Mouse (Mus musculus) mesoderm, embryonic 11.5 days (tissue): ENCODE data around the gene Car6.

Experiments
- DNase-seq: peaks from one replicate; pipeline ENCODE4 v3.0.0-alpha.2; 2012; ENCODE audit warnings: low read depth, low spot score

Car6 gene

DNA sequence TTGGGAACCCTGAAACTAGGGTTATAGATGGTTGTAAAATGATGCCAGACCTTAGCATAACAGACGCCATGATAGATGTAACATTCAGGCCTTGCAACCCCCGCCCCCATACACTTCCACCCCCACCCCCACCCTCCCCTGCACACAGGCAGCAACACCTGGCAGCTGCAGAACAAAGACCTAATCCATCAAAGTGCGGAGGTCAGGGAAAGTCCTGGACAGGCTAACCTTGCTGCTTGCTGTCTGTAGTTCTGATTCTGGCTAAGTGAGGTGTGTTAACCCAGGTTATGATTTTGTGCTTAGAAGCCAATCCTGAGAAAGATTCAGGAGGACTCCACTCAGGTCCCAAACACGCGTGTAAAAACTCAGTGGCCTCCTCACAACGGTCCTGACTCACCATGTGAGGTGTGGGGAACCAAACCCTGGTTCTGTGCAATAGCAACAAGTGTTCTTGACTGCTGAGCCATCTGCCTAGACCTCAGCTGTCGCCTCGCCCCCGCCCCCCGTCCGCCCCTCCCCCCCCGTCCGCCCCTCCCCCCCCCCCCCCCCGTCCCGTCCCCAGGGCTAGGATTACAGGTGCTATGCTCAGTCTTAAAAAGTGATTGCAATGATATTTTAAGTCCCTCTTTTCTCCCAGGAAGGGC, 28.7 kb upstream of the Car6 start:
- DNase-seq, result no peak

DNA sequence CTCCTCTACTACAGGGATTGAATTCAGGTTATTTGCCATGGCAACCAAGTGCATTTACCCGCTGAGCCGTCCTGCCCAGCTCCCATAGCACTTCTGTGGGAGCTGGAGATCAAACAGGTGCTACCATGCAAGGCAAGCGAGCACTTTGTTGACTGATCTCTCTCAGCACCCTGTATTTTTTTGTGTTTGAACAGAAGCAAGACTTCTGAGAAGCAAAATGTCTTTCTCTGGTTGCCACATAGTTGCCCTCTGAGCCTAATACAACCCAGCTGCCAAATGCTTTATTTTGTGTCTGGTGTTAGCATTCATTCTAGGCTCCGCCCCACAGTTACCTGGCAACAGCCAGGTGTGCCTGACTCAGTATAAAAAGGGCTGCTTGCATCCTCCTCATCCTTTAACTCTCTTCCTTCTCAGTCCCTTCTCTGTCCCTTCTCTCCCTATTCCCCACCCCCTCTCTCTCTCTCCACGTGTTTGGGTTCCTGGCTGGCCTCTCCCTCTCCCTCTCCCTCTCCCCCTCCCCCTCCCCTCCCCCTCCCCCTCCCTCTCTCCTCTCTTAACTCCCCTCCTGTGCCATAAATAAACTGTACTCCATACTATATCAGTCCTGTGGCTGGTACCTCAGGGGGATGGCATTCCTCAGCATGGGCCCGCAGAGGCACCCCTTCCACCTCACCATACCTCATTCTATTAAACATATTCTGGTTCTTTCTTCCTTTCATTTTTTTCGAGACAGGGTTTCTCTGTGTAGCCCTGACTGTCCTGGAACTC, 27.6 kb upstream of the Car6 start:
- no peak for DNase-seq

DNA sequence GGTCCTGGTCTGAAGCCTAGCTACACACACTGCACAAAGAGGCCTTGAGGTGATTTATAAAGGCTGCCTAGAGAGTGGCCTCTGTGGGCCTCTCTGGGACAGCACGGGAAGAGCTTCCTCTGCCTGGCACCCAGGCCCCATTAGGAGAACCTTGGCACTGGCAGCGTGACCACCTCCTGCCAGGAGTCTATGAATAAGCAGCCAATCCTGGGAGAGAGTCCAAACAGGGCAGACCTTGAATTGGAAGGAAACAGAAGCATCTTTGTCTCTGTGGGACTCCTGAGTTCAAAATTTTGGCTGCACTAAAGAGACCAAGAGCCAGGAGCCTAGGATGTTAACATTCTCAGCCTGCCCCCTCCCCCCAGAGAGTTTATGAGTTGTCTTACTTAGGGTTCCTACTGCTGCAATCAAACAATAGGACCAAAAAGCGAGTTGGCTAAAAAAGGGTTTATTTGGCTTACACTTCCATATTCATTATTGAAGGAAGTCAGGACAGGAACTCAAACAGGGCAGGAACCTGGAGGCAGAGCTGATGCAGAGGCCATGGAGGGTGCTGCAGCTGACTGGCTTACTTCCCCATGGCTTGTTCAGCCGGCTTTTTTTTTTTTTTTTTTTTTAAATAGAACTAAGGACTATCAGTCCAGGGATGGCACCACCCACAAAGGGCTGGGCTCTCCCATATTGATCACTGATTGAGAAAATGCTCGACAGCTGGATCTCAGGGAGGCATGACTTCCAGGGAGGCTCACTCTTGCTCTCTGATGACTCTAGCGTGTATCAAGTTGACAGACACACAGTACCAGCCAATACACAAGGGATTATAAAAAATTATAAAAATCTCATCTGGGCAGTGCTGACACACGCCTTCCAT, 25.9 kb upstream of the Car6 start:
- no peak for DNase-seq

DNA sequence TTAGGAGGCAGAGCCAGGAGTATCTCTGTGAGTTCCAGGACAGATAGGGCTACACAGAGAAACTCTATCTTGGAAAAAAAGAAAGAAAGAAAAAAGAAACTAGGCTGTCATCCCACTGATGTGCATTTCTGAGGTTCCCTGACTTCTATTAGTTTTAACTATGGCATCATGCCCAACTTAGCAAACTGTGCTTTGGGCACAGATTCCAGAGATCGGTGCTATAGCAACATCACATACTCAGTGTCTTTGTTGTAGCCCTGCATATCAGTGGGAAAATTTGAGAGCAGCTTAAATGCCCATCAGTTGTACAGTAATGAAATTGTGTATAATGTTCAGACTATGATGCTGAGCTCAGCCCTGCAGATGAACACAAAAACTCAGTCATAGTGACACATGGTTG, 24.6 kb upstream of the Car6 start:
- DNase-seq, result no peak

DNA sequence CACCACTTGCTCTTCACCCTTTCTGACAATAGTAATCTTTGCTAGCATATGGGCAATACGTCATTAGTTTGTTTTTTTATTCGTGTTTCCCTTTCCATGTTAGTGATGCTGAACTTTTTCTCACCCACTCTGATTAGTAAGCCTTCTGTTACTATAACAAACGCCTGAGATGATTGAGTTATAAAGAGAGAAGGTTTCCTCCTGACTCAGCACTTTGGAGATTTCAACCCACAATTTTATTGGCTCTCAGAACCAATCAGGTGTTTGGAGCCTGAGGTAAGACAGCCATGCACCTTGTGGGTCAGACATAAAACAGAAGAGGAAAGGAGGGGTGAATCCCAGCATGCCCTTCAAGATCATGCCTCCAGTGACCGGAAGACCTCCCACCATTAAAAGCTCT, 22.7 kb upstream of the Car6 start:
- DNase-seq, result no peak

DNA sequence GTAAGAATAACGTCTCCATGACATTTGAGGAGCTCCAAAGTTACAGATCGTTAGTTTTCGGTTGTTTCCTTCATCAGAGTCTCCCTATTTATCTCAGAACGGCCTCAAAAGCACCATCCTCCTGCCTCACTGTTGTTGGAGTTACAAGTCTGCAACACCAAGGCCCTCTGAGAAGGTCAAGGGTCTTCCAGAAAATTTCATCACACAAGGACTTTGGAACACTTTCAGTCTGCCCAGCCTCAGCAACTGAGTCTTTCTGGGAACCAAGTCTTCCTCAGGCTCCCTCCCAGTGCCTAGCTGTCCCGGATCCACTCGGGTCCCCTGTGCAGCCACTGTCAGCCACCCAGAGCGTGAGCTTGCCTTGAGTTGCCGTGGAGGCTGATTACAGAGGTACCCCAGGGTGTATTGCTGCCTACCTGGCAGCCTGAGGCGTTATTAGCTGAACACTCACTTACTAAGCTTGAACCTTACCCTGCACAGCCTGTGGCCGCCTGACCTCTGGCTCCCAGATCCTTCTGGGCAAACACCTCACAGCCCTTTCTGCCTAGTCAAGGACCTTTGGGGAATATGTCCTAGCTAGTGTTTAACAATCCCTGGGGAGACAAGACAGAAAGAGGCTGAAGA, 20.0 kb upstream of the Car6 start:
- DNase-seq, result no peak

DNA sequence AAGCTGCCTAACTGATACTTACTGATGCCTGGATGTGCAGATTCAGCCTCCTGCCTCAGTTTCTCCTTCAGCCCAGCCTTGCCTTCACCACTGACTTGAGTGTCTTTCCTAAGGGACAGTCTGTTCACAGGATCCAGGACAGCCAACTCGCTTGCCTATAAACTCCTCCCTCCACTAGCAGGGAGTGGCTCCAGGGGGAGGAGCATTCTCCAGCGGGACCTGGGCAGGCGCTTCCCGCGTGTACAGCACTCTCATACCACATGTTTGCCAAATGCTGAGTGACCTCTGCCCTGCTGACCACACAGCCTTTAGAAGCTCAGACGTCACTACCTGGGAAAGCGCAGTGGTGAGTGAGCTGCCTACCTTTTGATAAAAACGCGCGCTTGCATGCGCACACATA, 19.5 kb upstream of the Car6 start:
- DNase-seq, result peak; percentile 49

DNA sequence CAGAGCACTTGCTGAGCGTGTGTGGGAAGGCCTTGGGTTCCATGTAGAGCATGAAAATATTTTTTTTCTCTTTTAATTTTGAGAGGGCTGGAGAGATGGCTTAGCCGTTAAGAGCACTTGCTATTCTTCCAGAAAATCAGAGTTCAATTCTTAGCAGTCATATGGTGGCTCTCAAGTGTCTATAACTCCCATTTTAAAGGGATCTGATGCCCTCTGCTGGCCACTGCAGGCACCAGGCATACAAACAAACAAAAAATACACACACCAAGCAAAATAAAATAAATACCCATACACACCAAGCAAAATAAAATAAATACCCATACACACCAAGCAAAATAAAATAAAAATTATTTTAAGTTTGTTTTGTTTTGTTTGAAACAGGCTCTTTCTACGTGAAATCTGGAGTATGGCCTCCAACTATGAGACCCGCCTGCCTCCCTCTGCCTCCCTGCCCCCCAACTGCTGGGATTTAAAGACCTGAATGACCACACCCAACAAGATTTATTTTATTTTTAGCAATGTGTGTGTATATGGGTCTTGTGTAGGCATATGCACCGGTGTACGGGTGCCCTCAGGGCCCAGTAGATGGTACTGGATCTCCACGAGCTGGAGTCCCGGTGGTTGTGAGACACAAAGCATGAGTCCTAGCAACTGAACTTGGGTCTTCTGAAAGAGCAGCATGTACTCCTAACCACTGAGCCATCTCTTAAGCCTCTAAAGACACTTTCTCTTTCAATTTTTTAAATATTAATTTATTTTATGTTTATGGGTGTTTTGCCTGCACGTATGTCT, 18.6 kb upstream of the Car6 start:
- DNase-seq, result peak; percentile 55

DNA sequence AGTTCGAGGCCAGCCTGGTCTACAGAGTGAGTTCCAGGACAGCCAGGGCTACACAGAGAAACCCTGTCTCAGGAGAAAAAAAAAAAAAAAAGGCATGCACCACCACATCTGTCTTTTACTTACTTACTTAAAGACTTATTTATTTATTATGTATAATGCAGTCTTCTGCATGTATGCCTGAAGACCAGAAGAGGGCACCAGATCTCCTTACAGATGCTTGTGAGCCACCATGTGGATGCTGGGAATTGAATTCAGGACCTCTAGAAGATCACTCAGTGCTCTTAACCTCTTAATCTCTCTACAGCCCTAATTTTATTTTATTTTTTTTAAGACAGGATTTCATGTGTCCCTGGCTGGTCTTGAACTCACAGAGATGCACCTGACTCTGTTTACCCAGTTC, 16.8 kb upstream of the Car6 start:
- no peak for DNase-seq

DNA sequence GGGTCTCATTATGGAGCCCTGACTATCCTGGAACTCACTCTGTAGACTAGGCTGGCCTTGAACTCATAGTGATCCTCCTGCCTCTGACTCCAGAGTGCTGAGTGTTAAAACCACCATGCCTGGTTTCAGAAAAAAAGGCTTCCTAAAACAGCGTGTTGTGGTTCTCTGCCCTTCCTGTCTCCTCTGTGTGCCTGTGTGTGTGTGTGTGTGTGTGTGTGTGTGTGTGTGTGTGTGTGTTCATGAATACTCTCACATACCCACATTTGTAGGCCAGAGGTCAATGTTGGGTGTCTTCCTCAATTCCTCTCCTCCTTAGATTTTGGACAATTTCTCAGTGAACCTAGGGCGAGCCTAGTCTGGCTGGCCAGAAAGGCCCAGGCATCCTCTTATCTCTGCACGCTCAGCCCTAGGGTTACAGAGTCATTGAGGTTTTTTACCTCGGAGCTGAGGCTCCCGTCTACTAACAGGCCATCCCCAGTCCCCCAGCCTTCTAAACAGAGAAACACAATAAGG, 16.0 kb upstream of the Car6 start:
- DNase-seq, result no peak

DNA sequence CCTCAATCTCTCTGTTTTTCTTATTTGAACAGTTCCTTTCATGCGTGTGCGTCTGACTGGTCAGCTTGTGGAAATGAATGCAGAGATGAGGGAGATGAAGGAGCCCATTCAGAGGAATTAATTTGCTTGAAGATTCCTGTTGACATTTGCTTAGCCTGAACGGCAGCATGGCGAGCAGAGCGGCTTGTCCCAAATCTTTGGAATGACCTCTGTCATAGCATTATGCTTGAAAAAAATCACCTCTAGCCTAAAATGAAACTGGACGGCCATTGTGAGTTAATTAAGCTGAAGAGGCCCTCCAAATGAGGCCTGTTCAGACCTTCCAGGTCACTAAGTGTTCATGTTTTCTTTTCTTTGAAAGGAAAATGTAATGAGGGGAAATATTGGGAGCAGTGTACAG, 15.3 kb upstream of the Car6 start:
- DNase-seq, result no peak

DNA sequence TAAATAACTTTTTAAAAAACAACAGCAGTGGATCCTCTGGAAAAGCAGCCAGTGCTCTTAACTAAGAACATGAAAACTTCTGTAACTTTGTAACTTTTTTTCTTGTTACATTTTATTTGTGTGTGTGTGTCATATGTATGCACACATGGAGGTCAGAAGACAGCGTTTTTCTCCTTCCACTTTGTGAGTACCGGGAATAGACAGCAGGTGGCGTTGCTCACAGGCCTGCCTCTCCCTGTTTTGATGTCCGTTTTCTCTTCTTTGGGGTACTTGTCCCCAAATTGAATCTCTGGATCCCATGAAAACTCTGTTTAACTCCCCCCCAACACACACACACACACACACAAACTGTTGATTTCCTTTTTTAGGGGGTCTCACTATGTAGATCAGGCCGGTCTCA, 12.8 kb upstream of the Car6 start:
- no peak for DNase-seq

DNA sequence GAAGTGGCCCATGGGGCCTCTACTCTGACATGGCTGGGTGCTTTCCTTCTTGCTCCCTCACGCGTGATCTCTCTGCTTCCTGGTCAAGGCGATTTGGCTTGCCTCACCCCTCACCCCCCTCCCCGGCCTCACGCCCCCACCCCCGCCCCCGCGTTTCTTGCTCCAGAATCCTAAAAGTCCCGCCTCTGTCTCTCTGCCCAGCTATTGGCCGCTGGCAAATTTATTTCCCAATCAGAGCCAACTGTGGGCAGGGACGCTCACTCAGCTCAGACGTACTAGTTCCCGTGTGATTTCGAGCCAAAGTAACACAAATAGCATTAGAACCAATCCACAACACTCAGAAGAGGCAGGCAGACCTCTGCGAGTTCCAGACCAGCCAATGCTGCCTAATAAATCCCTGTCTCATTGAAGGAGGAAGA, 11.4 kb upstream of the Car6 start:
- peak; percentile 83 for DNase-seq

DNA sequence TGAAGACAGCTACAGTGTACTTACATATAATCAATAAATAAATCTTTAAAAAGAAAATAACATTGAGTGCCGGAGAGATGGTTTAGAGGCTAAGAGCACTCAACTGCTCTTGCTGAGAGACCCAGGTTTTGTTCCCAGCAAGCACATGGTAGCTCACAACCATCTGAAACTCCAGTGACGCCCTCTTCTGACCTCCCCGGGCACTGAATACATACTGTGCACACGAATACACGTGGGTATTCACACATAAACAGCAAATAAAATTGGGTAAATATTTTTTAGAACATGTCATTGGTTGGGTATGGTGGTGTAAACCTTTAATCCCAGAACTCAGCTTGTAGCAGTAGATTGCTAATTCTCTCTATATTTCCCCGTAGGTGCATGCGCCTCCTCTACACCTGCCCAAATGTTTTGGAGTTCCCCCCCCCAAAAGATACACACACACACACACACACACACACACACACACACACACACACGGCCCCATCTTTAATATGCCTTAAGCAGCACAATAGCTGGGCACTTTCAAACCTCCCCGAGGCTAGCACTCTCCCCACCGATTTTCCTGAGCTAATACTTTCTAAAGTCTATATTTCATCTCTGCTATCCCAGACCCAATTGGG, 10.9 kb upstream of the Car6 start:
- no peak for DNase-seq

DNA sequence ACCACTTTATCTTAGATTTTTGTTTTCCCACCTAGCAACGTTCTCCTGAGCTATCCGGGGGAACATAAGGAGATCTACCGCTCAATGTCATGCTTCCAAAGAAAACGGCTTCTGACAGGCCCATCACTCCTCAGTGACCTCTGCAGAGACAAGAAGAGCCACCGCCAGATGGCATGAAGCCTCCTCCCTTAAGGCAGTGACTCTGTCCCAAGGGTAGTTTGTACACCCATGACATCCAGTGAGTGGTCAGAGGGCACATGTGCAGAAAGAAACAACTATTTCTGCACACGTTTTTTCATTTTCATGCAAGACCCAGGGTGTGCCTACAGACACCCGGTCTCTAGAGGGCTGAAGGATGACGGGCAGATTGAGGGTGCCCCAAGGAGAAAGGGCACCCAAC, 9.2 kb upstream of the Car6 start:
- no peak for DNase-seq

DNA sequence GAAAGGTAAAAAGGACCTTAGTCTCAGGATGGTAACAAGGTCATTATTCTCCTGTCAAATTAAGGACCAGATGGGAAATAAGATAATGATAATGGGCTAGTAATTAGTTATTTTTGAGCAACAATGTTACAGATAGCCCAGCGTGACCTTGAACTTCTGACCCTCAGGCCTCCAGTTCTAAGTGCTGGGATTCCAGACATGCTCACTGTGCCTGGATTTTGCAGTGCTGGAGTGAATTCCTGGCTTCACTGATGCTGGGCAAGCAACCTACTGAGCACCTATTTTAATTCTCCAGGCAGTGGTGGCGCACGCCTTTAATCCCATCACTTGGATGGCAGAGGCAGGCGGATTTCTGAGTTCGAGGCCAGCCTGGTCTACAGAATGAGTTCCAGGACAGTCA, 8.6 kb upstream of the Car6 start:
- no peak for DNase-seq

DNA sequence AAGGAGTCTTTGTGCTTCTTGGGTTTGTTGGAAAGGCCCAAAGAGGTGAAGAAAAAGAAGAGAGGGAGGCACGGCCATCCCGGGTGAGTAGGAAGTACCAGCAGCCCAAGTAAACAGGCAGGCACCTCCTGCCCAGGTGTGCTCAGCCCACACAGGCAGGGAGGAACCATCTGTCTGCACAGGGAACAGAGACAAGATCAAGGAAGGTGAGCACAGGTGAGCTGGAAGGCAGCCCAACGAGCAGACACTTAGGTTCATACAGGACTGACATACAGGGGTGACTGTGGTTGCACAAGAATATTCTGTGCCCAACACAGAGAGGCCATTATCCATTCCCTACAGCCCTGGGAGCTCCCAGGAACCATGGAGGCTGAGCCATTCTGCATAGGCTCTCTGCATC, 3.7 kb upstream of the Car6 start:
- no peak for DNase-seq

DNA sequence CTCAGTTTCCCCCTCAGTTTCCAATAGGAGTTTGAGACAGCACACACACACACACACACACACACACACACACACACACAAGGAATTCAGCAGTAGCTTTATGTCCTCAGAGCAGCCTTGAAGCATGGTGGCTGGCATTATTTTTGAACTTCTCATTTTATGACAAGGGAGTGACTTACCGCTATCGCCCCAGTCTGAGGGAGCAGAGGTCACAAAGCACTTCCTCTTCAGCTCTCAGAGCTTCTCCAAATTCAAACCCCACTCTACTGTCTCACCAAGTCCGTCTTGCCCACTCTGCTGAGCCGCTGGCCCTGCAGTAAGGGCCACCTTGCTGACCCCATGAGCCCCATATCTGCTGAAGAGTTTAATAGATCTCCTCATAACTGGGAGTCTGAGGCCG, 1.6 kb upstream of the Car6 start:
- DNase-seq, result no peak

DNA sequence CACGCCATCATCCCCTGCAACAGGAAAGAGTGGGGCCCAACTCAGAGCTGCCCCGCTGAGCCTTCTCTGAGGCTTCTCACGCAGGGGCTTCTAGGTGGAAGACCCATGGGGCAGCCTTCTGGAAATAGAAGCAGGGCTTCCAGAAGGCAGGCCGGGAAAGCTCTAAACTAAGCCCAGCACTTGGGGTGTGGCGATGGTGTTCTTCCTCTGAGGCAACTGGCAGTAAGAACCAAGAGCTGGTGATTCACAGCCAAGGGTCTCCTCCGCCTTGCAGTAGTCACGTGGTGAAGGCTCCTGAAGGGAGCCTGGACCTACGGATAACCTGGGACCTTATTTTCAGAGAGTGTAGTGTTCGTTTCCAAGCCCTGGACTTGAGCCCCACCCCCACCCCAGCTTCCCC, 2.9 kb downstream of the Car6 start:
- DNase-seq, result no peak

DNA sequence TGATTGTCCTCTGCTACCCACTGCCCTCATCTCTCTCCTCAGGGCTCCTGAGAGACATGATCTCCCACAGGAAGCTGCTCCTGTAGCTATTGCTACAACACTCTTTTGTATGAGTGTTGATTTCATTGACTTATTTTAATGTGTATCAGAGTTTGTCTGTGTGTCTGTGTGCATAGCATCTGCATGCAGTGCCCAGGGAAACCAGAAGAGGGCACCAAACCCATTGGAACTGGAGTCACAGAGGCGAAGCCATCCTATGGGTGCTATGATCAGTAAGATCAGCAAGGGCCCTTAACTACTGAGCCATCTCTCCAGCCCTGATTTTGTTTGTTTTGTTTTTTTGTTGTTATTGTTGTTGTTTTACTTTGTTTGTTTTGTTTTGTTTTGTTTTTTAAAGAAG, 7.2 kb downstream of the Car6 start:
- peak; percentile 66 for DNase-seq

DNA sequence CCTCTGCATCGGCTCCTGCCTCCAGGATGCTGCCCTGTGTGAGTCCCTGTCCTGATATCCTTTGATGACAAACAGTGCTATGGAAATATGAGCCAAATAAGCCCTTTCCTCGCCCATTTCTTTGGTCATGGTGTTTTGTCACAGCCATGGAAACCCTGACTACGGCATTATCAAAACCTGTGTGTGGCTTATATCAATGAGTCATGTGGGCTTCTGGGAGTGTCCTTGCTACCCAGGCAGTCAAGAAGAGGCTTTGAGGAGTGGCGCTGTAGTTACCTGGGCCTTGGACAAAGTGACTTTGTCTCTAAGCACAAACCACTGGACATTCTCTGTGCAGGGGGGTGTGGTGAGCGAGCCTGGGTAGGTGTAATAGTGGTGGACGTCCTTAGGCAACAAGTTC, 8.9 kb downstream of the Car6 start:
- DNase-seq, result no peak
